Mouse (Mus musculus): ENCODE measurements around the gene Fign. TPM values are rescaled to one million over a fixed set of nuclear protein-coding genes. Genes with fewer than 3 reads are reported as not detected.

Fign gene
- polyA plus RNA-seq (2012) = not detected in 2 replicates

GRCm38 (mm10) chr2:64097937-64098617, at the start of gene Fign:
TSS of gene Fign (minus strand) at chr2:64098038.
- no peak for TF ChIP-seq GATA1 (IDR thresholded peaks at IDR 0.05; ENCODE audit: low read length)

- no peak for TF ChIP-seq GATA1 (IDR thresholded peaks at IDR 0.05; ENCODE audit: low read length)
These were observed 35.8 kb upstream of the Fign start for GRCm38 (mm10) chr2:64133597-64133996.

- TF ChIP-seq GATA1 (IDR thresholded peaks at IDR 0.05; ENCODE audit: low read length) = no peak
These were observed 22.7 kb upstream of the Fign start for GRCm38 (mm10) chr2:64120495-64120894.

GRCm38 (mm10) chr2:64116613-64117012, 18.8 kb upstream of the Fign start:
- TF ChIP-seq GATA1 (IDR thresholded peaks at IDR 0.05; ENCODE audit: low read length) = no peak

GRCm38 (mm10) chr2:64111133-64111532, 13.3 kb upstream of the Fign start:
- no peak for TF ChIP-seq GATA1 (IDR thresholded peaks at IDR 0.05; ENCODE audit: low read length)

- no peak for TF ChIP-seq GATA1 (IDR thresholded peaks at IDR 0.05; ENCODE audit: low read length)
These were observed 12.0 kb upstream of the Fign start for GRCm38 (mm10) chr2:64109860-64110259.

GRCm38 (mm10) chr2:64108040-64108439, 10.2 kb upstream of the Fign start:
- TF ChIP-seq GATA1 (IDR thresholded peaks at IDR 0.05; ENCODE audit: low read length) = no peak

GRCm38 (mm10) chr2:64098618-64099320, 931 bp upstream of the Fign start:
- no peak for TF ChIP-seq GATA1 (IDR thresholded peaks at IDR 0.05; ENCODE audit: low read length)

- no peak for TF ChIP-seq GATA1 (IDR thresholded peaks at IDR 0.05; ENCODE audit: low read length)
These were observed 972 bp downstream of the Fign start for GRCm38 (mm10) chr2:64096721-64097411.

- TF ChIP-seq GATA1 (IDR thresholded peaks at IDR 0.05; ENCODE audit: low read length) = no peak
These were observed 1.7 kb downstream of the Fign start for GRCm38 (mm10) chr2:64096176-64096575.

- no peak for TF ChIP-seq GATA1 (IDR thresholded peaks at IDR 0.05; ENCODE audit: low read length)
These were observed 2.3 kb downstream of the Fign start for GRCm38 (mm10) chr2:64095561-64095960.

- TF ChIP-seq GATA1 (IDR thresholded peaks at IDR 0.05; ENCODE audit: low read length) = no peak
These were observed 4.8 kb downstream of the Fign start for GRCm38 (mm10) chr2:64093087-64093486.

GRCm38 (mm10) chr2:64083853-64084427, 13.9 kb downstream of the Fign start:
- TF ChIP-seq GATA1 (IDR thresholded peaks at IDR 0.05; ENCODE audit: low read length) = no peak

- TF ChIP-seq GATA1 (IDR thresholded peaks at IDR 0.05; ENCODE audit: low read length) = no peak
These were observed 18.1 kb downstream of the Fign start for GRCm38 (mm10) chr2:64079765-64080164.

- TF ChIP-seq GATA1 (IDR thresholded peaks at IDR 0.05; ENCODE audit: low read length) = no peak
These were observed 19.3 kb downstream of the Fign start for GRCm38 (mm10) chr2:64078551-64078950.

- no peak for TF ChIP-seq GATA1 (IDR thresholded peaks at IDR 0.05; ENCODE audit: low read length)
These were observed 20.0 kb downstream of the Fign start for GRCm38 (mm10) chr2:64077846-64078245.
